Mouse (Mus musculus) cerebral cortex, adult 2 months (tissue): ENCODE results near the gene Vpreb1.

Experiments
- WGBS: fragments of 180-500 bp; shearing (Covaris S2); methylation state at CpG from one replicate; pipeline ENCODE4 v1.1.7; 2018; 5-methylcytosine and 5-hydroxymethylcytosine counted together

The Vpreb1 gene

GRCm38 (mm10) chr16:16870617-16871331 is at the start of gene Vpreb1, which contains the start of gene Top3b:
TSS of gene Vpreb1 (minus strand) at chr16:16870843.
TSS of gene Top3b (plus strand) at chr16:16870736.
- under 1% methylated on average over 48 of the region's 49 CpGs for WGBS

GRCm38 (mm10) chr16:16918441-16919117 is 47.9 kb upstream of the Vpreb1 start:
- 45% methylated on average over 7 of the region's 7 CpGs for WGBS

- WGBS, result 57% methylated on average over 1 of the region's 1 CpGs
Measured at GRCm38 (mm10) chr16:16913440-16913839, 42.8 kb upstream of the Vpreb1 start.

- WGBS, result 33% methylated on average over 13 of the region's 13 CpGs
Measured at GRCm38 (mm10) chr16:16911641-16912597, 41.3 kb upstream of the Vpreb1 start.

- WGBS, result 63% methylated on average over 6 of the region's 6 CpGs
Measured at GRCm38 (mm10) chr16:16907799-16908198, 37.2 kb upstream of the Vpreb1 start.

- WGBS, result 82% methylated on average over 5 of the region's 5 CpGs
Measured at GRCm38 (mm10) chr16:16903188-16903587, 32.5 kb upstream of the Vpreb1 start.

- 66% methylated on average over 4 of the region's 4 CpGs for WGBS
Measured at GRCm38 (mm10) chr16:16902329-16902728, 31.7 kb upstream of the Vpreb1 start.

GRCm38 (mm10) chr16:16897056-16897584 is 26.5 kb upstream of the Vpreb1 start:
- WGBS, result 19% methylated on average over 10 of the region's 10 CpGs

- whole genome bisulfite sequencing, result under 1% methylated on average over 29 of the region's 29 CpGs
Measured at GRCm38 (mm10) chr16:16896382-16897055, 25.9 kb upstream of the Vpreb1 start, which contains the start of gene Ppm1f. TSS of gene Ppm1f (plus strand) at chr16:16896469.

- 13% methylated on average over 4 of the region's 4 CpGs for WGBS
Measured at GRCm38 (mm10) chr16:16896015-16896381, 25.4 kb upstream of the Vpreb1 start.

- WGBS, result 93% methylated on average over 7 of the region's 7 CpGs
Measured at GRCm38 (mm10) chr16:16892366-16892765, 21.7 kb upstream of the Vpreb1 start.

GRCm38 (mm10) chr16:16888341-16888740 is 17.7 kb upstream of the Vpreb1 start:
- WGBS, result 90% methylated on average over 1 of the region's 1 CpGs

GRCm38 (mm10) chr16:16879025-16879424 is 8.4 kb upstream of the Vpreb1 start:
- 86% methylated on average over 5 of the region's 5 CpGs for WGBS

- WGBS, result 35% methylated on average over 7 of the region's 7 CpGs
Measured at GRCm38 (mm10) chr16:16870241-16870616, 414 bp downstream of the Vpreb1 start.

- WGBS, result 51% methylated on average over 4 of the region's 5 CpGs
Measured at GRCm38 (mm10) chr16:16865696-16866561, 4.7 kb downstream of the Vpreb1 start.

GRCm38 (mm10) chr16:16863978-16864377 is 6.7 kb downstream of the Vpreb1 start, which contains the start of gene Igll1:
TSS of gene Igll1 (minus strand) at chr16:16863985.
- 76% methylated on average over 2 of the region's 2 CpGs for WGBS

GRCm38 (mm10) chr16:16862288-16862687 is 8.4 kb downstream of the Vpreb1 start:
- WGBS, result 72% methylated on average over 3 of the region's 3 CpGs

- WGBS, result 88% methylated on average over 13 of the region's 13 CpGs
Measured at GRCm38 (mm10) chr16:16856731-16857476, 13.7 kb downstream of the Vpreb1 start.

GRCm38 (mm10) chr16:16856054-16856453 is 14.6 kb downstream of the Vpreb1 start:
- WGBS, result 68% methylated on average over 9 of the region's 9 CpGs
